Mouse (Mus musculus) midbrain, embryonic 11.5 days (tissue): ENCODE results near the gene Gm42791. TPM values are rescaled to one million over a fixed set of nuclear protein-coding genes. Genes with fewer than 3 reads are reported as not detected.

ENCODE experiments used
- ATAC-seq: fragments of 200-750 bp; cut with Nextera tagmentation; 2 replicates; pipeline ENCODE4 v1.8.0; 2017; ENCODE audit warnings: moderate TSS enrichment, moderate library complexity; ENCODE audit not compliant: low FRiP score
- DNase-seq: peaks from one replicate; pipeline ENCODE4 v3.0.0; 2015; ENCODE audit warnings: low spot score; ENCODE audit errors: missing footprints
- H3K27ac ChIP-seq: fragments of 300-500 bp; sonication (generic); 2 replicates; pipeline ENCODE4 v1.5.1; 2014; ENCODE audit warnings: low read depth, low read length
- H3K27me3 ChIP-seq: fragments of 300-500 bp; sonication (generic); 2 replicates; pipeline ENCODE4 v1.6.1; 2014; ENCODE audit warnings: mild to moderate bottlenecking, low read length, moderate library complexity, mixed read lengths; ENCODE audit not compliant: control insufficient read depth, insufficient read depth
- H3K36me3 ChIP-seq: fragments of 300-500 bp; sonication (generic); 2 replicates; pipeline ENCODE4 v1.6.1; 2014; ENCODE audit warnings: mild to moderate bottlenecking, low read length, moderate library complexity, mixed read lengths; ENCODE audit not compliant: control insufficient read depth, insufficient read depth
- H3K4me1 ChIP-seq: fragments of 300-500 bp; sonication (generic); 2 replicates; pipeline ENCODE4 v1.6.1; 2014; ENCODE audit warnings: low read length; ENCODE audit not compliant: control insufficient read depth, insufficient read depth
- H3K4me2 ChIP-seq: fragments of 300-500 bp; sonication (generic); 2 replicates; pipeline ENCODE4 v1.6.1; 2014; ENCODE audit warnings: mild to moderate bottlenecking, moderate library complexity
- H3K4me3 ChIP-seq: fragments of 300-500 bp; sonication (generic); 2 replicates; pipeline ENCODE4 v1.5.1; 2014; ENCODE audit warnings: low read depth, low read length
- H3K9ac ChIP-seq: fragments of 300-500 bp; sonication (generic); 2 replicates; pipeline ENCODE4 v1.6.1; 2014; ENCODE audit warnings: low read length
- H3K9me3 ChIP-seq: fragments of 300-500 bp; sonication (generic); 2 replicates; pipeline ENCODE4 v1.6.1; 2016; ENCODE audit warnings: low read length; ENCODE audit not compliant: control insufficient read depth
- WGBS: fragments of 180-500 bp; shearing (Covaris S2); extraction: QIAGEN DNeasy Blood & Tissue Kit; methylation state at CpG from one replicate; pipeline ENCODE4 v1.1.7; 2014; 5-methylcytosine and 5-hydroxymethylcytosine counted together
- polyA plus RNA-seq: library from polyadenylated mRNA; unstranded; fragments of >200 nt; fragmentation: Nextera tagmentation; extraction: Ambion mirVana; gene quantifications from 2 replicates; pipeline ENCODE4 v1.2.1, GENCODE M21; 2014

The Gm42791 gene
- polyA plus RNA-seq, 1 experiment from 2014 or later = 2.0 TPM

GRCm38 (mm10) chr5:149028394-149028793 lies 33.4 kb upstream of the Gm42791 start:
- Histone ChIP-seq H3K4me1 (peaks cover 4% of the 10 kb centered on the region; the same call in 1 of the 2 replicates), H3K36me3 (no peaks in the 10 kb centered on the region), H3K4me2 (no peak overlapping the region), H3K27me3 (no peaks in the 10 kb centered on the region), H3K4me3 (no peak overlapping the region), H3K9ac (no peak overlapping the region), H3K27ac (no peak overlapping the region), H3K9me3 (no peaks in the 10 kb centered on the region)
- DNase-seq (no peak), ATAC-seq (no peak)
- 70% methylated on average over 5 of the region's 5 CpGs for WGBS

GRCm38 (mm10) chr5:149027389-149027788 lies 32.4 kb upstream of the Gm42791 start:
- H3K4me3 ChIP-seq = no peak overlapping the region
- 72% methylated on average over 8 of the region's 8 CpGs for WGBS
- H3K27me3 ChIP-seq = no peaks in the 10 kb centered on the region
- H3K27ac ChIP-seq = no peak overlapping the region
- ATAC-seq (no peak), DNase-seq (no peak)
- H3K36me3 ChIP-seq = no peaks in the 10 kb centered on the region
- no peak overlapping the region for H3K4me2 ChIP-seq
- H3K9me3 ChIP-seq = no peaks in the 10 kb centered on the region
- peaks cover 4% of the 10 kb centered on the region; the same call in 1 of the 2 replicates for H3K4me1 ChIP-seq
- no peak overlapping the region for H3K9ac ChIP-seq

GRCm38 (mm10) chr5:149021120-149021519 lies 26.2 kb upstream of the Gm42791 start:
- Histone ChIP-seq H3K36me3 (no peaks in the 10 kb centered on the region), H3K4me2 (no peak overlapping the region), H3K27me3 (no peaks in the 10 kb centered on the region; the same call in 1 of the 2 replicates), H3K27ac (no peak overlapping the region), H3K9me3 (no peaks in the 10 kb centered on the region), H3K9ac (no peak overlapping the region), H3K4me1 (no peaks in the 10 kb centered on the region; the same call in 1 of the 2 replicates), H3K4me3 (no peak overlapping the region)
- 68% methylated on average over 7 of the region's 7 CpGs for WGBS
- ATAC-seq (no peak), DNase-seq (no peak)

- Histone ChIP-seq H3K9ac (no peak overlapping the region), H3K27ac (no peak overlapping the region), H3K9me3 (no peaks in the 10 kb centered on the region), H3K4me2 (no peak overlapping the region), H3K4me3 (no peak overlapping the region), H3K27me3 (no peaks in the 10 kb centered on the region; the same call in 1 of the 2 replicates), H3K4me1 (peaks cover 4% of the 10 kb centered on the region; the same call in 1 of the 2 replicates), H3K36me3 (no peaks in the 10 kb centered on the region)
- DNase-seq (no peak), ATAC-seq (no peak)
- 78% methylated on average over 16 of the region's 16 CpGs for WGBS
Measured at GRCm38 (mm10) chr5:149020681-149021062, 25.7 kb upstream of the Gm42791 start.

- Histone ChIP-seq H3K9ac (no peak overlapping the region), H3K4me1 (peaks cover 4% of the 10 kb centered on the region; the same call in 1 of the 2 replicates), H3K9me3 (no peaks in the 10 kb centered on the region), H3K36me3 (no peaks in the 10 kb centered on the region), H3K27ac (no peak overlapping the region), H3K4me3 (no peak overlapping the region), H3K4me2 (no peak overlapping the region), H3K27me3 (no peaks in the 10 kb centered on the region; the same call in 1 of the 2 replicates)
- ATAC-seq (no peak), DNase-seq (no peak)
- WGBS = 57% methylated on average over 18 of the region's 18 CpGs
Measured at GRCm38 (mm10) chr5:149020059-149020680, 25.2 kb upstream of the Gm42791 start.

GRCm38 (mm10) chr5:149017666-149018415 lies 22.9 kb upstream of the Gm42791 start:
- DNase-seq (no peak), ATAC-seq (no peak)
- peaks cover 2% of the 10 kb centered on the region; the same call in 1 of the 2 replicates for H3K27me3 ChIP-seq
- H3K9me3 ChIP-seq = no peaks in the 10 kb centered on the region
- no peak overlapping the region for H3K27ac ChIP-seq
- 89% methylated on average over 3 of the region's 3 CpGs for WGBS
- H3K36me3 ChIP-seq = no peaks in the 10 kb centered on the region
- H3K9ac ChIP-seq = no peak overlapping the region
- peaks cover 4% of the 10 kb centered on the region; the same call in 1 of the 2 replicates for H3K4me1 ChIP-seq
- H3K4me3 ChIP-seq = no peak overlapping the region
- H3K4me2 ChIP-seq = no peak overlapping the region

GRCm38 (mm10) chr5:149017181-149017580 lies 22.2 kb upstream of the Gm42791 start:
- Histone ChIP-seq H3K4me1 (peaks cover 4% of the 10 kb centered on the region; the same call in 1 of the 2 replicates), H3K9me3 (no peaks in the 10 kb centered on the region), H3K27me3 (peaks cover 2% of the 10 kb centered on the region; the same call in 1 of the 2 replicates), H3K9ac (no peak overlapping the region), H3K4me3 (no peak overlapping the region), H3K36me3 (no peaks in the 10 kb centered on the region), H3K27ac (no peak overlapping the region), H3K4me2 (no peak overlapping the region)
- DNase-seq = no peak
- no peak for ATAC-seq
- WGBS = 96% methylated on average over 3 of the region's 3 CpGs

- Histone ChIP-seq H3K27me3 (peaks cover 2% of the 10 kb centered on the region; the same call in 1 of the 2 replicates), H3K9me3 (no peaks in the 10 kb centered on the region), H3K36me3 (no peaks in the 10 kb centered on the region), H3K4me1 (peaks cover 4% of the 10 kb centered on the region; the same call in 1 of the 2 replicates), H3K4me3 (no peak overlapping the region), H3K4me2 (no peak overlapping the region), H3K9ac (no peak overlapping the region), H3K27ac (no peak overlapping the region)
- no peak for ATAC-seq
- DNase-seq = no peak
- 72% methylated on average over 5 of the region's 5 CpGs for WGBS
Measured at GRCm38 (mm10) chr5:149016261-149016660, 21.3 kb upstream of the Gm42791 start.
